Mouse (Mus musculus): ENCODE data around the gene Fcho2. TPM values are rescaled to one million over a fixed set of nuclear protein-coding genes. Genes with fewer than 3 reads are reported as not detected.

Gene Fcho2
- total and polyA plus RNA-seq, 3 experiments = 3.0 to 9.0 (median 5.6) TPM

DNA sequence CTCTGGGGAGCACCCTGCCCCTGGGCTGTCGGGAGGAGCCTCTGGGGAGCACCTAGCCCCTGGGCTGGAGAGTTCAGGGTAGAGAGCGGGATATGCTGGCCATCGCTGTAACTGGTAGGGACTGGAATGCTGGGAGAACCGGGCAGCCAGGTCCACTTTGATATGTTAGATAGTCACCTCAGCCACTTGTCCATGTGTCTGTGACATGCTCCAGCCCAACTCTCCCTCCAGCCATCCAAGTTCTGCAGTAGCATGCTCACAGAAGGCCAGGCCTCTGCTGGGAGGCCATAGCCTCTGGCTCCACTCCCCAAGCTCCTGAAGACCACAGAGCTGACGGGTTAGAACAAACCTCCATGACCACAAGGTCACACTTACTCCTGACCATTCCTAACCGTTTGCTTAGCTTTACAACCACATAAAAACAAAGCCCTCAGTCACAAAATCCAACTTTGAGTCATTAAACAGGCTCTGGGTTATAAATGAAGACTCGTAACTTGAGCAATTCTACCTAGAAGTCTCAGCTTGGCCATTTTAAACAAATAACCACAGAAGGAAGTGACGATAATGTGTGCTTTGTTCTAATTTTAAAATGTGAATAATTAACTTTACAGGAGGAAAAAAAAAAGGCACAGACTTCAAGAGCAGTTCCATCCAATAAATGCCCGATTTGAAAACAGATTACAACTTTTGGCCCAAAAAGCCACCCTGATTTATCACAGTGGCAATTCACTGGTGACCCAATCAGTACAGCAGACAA is 130.9 kb downstream of the Fcho2 start:
- Histone ChIP-seq H3K36me3 (replicated peaks in 1 of 2; ENCODE audit: control insufficient read depth in 1 of 2, insufficient read depth in 1 of 2, low read length in 1 of 2) (no peaks in the 10 kb centered on the region), H3K27me3 (replicated peaks) (no peaks in the 10 kb centered on the region), H3K4me1 (ENCODE audit: control insufficient read depth in 1 of 2, insufficient read depth in 2 of 2) (peaks cover 0 to 47% of the 10 kb centered on the region in 2 experiments; a peak in 2 of 4 replicates), H3K79me2 (replicated peaks; ENCODE audit: control insufficient read depth, extremely low read depth, insufficient read depth, poor library complexity, severe bottlenecking) (no peaks in the 10 kb centered on the region), H3K27ac (ENCODE audit: insufficient read depth, low read depth) (no peak overlapping the region), H3K4me2 (ENCODE audit: insufficient read depth, low read depth, poor library complexity, severe bottlenecking) (no peak overlapping the region), H3K4me3 (replicated peaks in 1 of 3; ENCODE audit: low read depth in 2 of 3, low read length in 2 of 3, poor library complexity in 1 of 3) (no peak overlapping the region), H3K9ac (ENCODE audit: insufficient read depth, low read depth) (no peak overlapping the region), H3K9me3 (replicated peaks; ENCODE audit: low read length) (no peaks in the 10 kb centered on the region)
- TF ChIP-seq ETS1 (conservative IDR thresholded peaks at IDR 0.05; ENCODE audit: low read depth, low read length) (no peak), BHLHE40 (IDR thresholded peaks at IDR 0.05; ENCODE audit: low read depth, low read length) (peak; percentile 36; the same call in 1 of the 2 replicates)
- in situ Hi-C loops (cut with MboI; ENCODE audit: low pct_ligation_motif_present, low pct_unique_long_range_greater_than_20kb, low sequenced_read_pairs) = no loop called here
- dilution Hi-C loops (cut with MboI; ENCODE audit: extremely low pct_ligation_motif_present, extremely low pct_unique_long_range_greater_than_20kb, low sequenced_read_pairs) = no loop called here
- no peak for DNase-seq (ENCODE audit: extremely low read depth)

DNA sequence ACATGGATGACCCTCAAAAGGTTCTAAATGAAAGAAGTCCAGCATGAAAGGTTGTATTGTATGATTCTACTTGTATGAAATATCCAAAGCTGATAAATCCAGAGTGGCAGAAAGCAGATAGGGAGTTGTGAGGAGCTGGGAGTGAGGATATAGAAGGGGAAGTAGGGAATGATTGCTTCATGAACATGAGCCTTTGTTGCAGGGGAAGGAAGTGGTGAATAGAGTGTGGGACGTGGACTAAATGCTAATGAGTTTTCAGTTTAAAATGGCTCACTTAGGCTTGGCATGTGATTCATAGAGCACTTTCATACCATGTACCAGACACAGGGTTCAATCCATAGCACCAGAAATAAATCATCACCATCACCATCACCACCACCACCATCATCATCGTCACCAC is 131.8 kb downstream of the Fcho2 start:
- TF ChIP-seq IRF4 (IDR thresholded peaks at IDR 0.05; ENCODE audit: low read depth, low read length) (no peak), UBTF (IDR thresholded peaks at IDR 0.05; ENCODE audit: low read depth, low read length) (no peak), NELFE (IDR thresholded peaks at IDR 0.05; ENCODE audit: low read depth, low read length) (no peak), POLR2AphosphoS2 (IDR thresholded peaks at IDR 0.05; ENCODE audit: low read depth, low read length) (no peak), E2F4 (IDR thresholded peaks at IDR 0.05; ENCODE audit: insufficient replicate concordance, low read depth, low read length) (no peak), BHLHE40 (IDR thresholded peaks at IDR 0.05; ENCODE audit: low read depth, low read length) (no peak), TBP (conservative IDR thresholded peaks at IDR 0.05; ENCODE audit: low read depth, low read length) (no peak), CHD2 (IDR thresholded peaks at IDR 0.05; ENCODE audit: low read length) (no peak), EP300 (IDR thresholded peaks at IDR 0.05; ENCODE audit: low read length) (no peak), MAFK (IDR thresholded peaks at IDR 0.05; ENCODE audit: insufficient replicate concordance, low read length) (no peak), ZNF384 (IDR thresholded peaks at IDR 0.05; ENCODE audit: low read depth, low read length) (no peak), USF2 (conservative IDR thresholded peaks at IDR 0.05; ENCODE audit: low read depth, low read length) (no peak)
- no peak overlapping the region for H3K4me3 ChIP-seq (replicated peaks in 1 of 3; ENCODE audit: low read depth in 2 of 3, low read length in 2 of 3, poor library complexity in 1 of 3)
- no peak overlapping the region for H3K4me2 ChIP-seq (ENCODE audit: insufficient read depth, low read depth, poor library complexity, severe bottlenecking)
- dilution Hi-C loops (cut with MboI; ENCODE audit: extremely low pct_ligation_motif_present, extremely low pct_unique_long_range_greater_than_20kb, low sequenced_read_pairs) (no loop called here), in situ Hi-C loops (cut with MboI; ENCODE audit: low pct_ligation_motif_present, low pct_unique_long_range_greater_than_20kb, low sequenced_read_pairs) (no loop called here)
- no peaks in the 10 kb centered on the region for H3K9me3 ChIP-seq (replicated peaks; ENCODE audit: low read length)
- no peak for DNase-seq (ENCODE audit: extremely low read depth)
- no peak overlapping the region for H3K27ac ChIP-seq (ENCODE audit: insufficient read depth, low read depth)
- H3K9ac ChIP-seq (ENCODE audit: insufficient read depth, low read depth) = no peak overlapping the region
- no peaks in the 10 kb centered on the region for H3K79me2 ChIP-seq (replicated peaks; ENCODE audit: control insufficient read depth, extremely low read depth, insufficient read depth, poor library complexity, severe bottlenecking)
- H3K27me3 ChIP-seq (replicated peaks) = no peaks in the 10 kb centered on the region
- no peaks in the 10 kb centered on the region for H3K36me3 ChIP-seq (replicated peaks in 1 of 2; ENCODE audit: control insufficient read depth in 1 of 2, insufficient read depth in 1 of 2, low read length in 1 of 2)
- H3K4me1 ChIP-seq (ENCODE audit: control insufficient read depth in 1 of 2, insufficient read depth in 2 of 2) = peaks cover 8 to 56% of the 10 kb centered on the region in 2 experiments; a peak in 3 of 4 replicates

Data from CH12.LX (cell line).